In genomic region chr11:84957591-84958270, GRCm38 (mm10) we compare ENCODE assay signal across 8 mouse cellular contexts. TPM values are rescaled to one million over a fixed set of nuclear protein-coding genes. Genes with fewer than 3 reads are reported as not detected.
DNase-seq lines count a peak whose midpoint lies in the region; ATAC-seq and TF ChIP-seq lines count a peak whose summit lies in the region.

Gene Car4 (plus strand): TSS chr11:84957786.

- peak within 1 kb of the TSS; percentile 62 for H3K4me2 ChIP-seq in liver, embryonic 11.5 days
- peak within 1 kb of the TSS; percentile 37 for H3K4me2 ChIP-seq in embryonic facial prominence, embryonic 15.5 days (replicated peaks)
- H3K4me2 ChIP-seq in lung, postnatal 0 days (replicated peaks; ENCODE audit: low read depth, low read length) = peak within 1 kb of the TSS; percentile 35
- H3K4me2 ChIP-seq in stomach, embryonic 14.5 days (replicated peaks; ENCODE audit: low read depth, low read length) = peak within 1 kb of the TSS; percentile 39

- no peaks in the 10 kb centered on the region for H3K9me3 ChIP-seq in liver, embryonic 11.5 days (ENCODE audit: control insufficient read depth, low read length)
- H3K9me3 ChIP-seq in embryonic facial prominence, embryonic 15.5 days (replicated peaks) = no peaks in the 10 kb centered on the region
- H3K9me3 ChIP-seq in lung, postnatal 0 days (ENCODE audit: low read length) = no peaks in the 10 kb centered on the region
- no peaks in the 10 kb centered on the region for H3K9me3 ChIP-seq in stomach, embryonic 14.5 days (ENCODE audit: control insufficient read depth, low read depth, low read length)

- H3K4me3 ChIP-seq in liver, embryonic 11.5 days (ENCODE audit: low read depth, low read length) = peak within 1 kb of the TSS; percentile 35
- peak within 1 kb of the TSS; percentile 28 for H3K4me3 ChIP-seq in embryonic facial prominence, embryonic 15.5 days (replicated peaks)
- H3K4me3 ChIP-seq in lung, postnatal 0 days (ENCODE audit: low read depth, low read length) = peak within 1 kb of the TSS; percentile 27
- H3K4me3 ChIP-seq in stomach, embryonic 14.5 days (ENCODE audit: low read depth, low read length) = peak within 1 kb of the TSS; percentile 23

- no peaks in the 10 kb centered on the region for H3K36me3 ChIP-seq in liver, embryonic 11.5 days (ENCODE audit: control insufficient read depth, insufficient read depth, low read length)
- H3K36me3 ChIP-seq in embryonic facial prominence, embryonic 15.5 days = no peaks in the 10 kb centered on the region
- H3K36me3 ChIP-seq in lung, postnatal 0 days (ENCODE audit: insufficient read depth, low read length) = no peaks in the 10 kb centered on the region
- H3K36me3 ChIP-seq in stomach, embryonic 14.5 days (ENCODE audit: control insufficient read depth, insufficient read depth, low read length) = no peaks in the 10 kb centered on the region

- H3K27ac ChIP-seq in liver, embryonic 11.5 days (ENCODE audit: low read depth, low read length) = no peak within 1 kb of the TSS
- no peak within 1 kb of the TSS for H3K27ac ChIP-seq in embryonic facial prominence, embryonic 15.5 days (replicated peaks)
- H3K27ac ChIP-seq in lung, postnatal 0 days (ENCODE audit: low read length) = no peak within 1 kb of the TSS
- H3K27ac ChIP-seq in stomach, embryonic 14.5 days (ENCODE audit: low read length) = no peak within 1 kb of the TSS

- peaks cover 8% of the 10 kb centered on the region for H3K4me1 ChIP-seq in liver, embryonic 11.5 days (replicated peaks; ENCODE audit: control insufficient read depth, insufficient read depth, low read length)
- H3K4me1 ChIP-seq in embryonic facial prominence, embryonic 15.5 days = peaks cover 14% of the 10 kb centered on the region
- H3K4me1 ChIP-seq in lung, postnatal 0 days (ENCODE audit: insufficient read depth, low read depth, low read length) = peaks cover 3% of the 10 kb centered on the region; the same call in 1 of the 2 replicates
- H3K4me1 ChIP-seq in stomach, embryonic 14.5 days (ENCODE audit: control insufficient read depth, insufficient read depth, low read length) = peaks cover 5% of the 10 kb centered on the region; the same call in 1 of the 2 replicates

- no peak for TF ChIP-seq EP300 in lung, postnatal 0 days (IDR thresholded peaks at IDR 0.05)

- TF ChIP-seq CTCF in lung, postnatal 0 days (IDR thresholded peaks at IDR 0.05) = 0 out of 2 replicates have a peak, but pooled peaks have one; percentile 2

- no peak for ATAC-seq in liver, embryonic 11.5 days (replicated peaks; ENCODE audit: low FRiP score)
- ATAC-seq in embryonic facial prominence, embryonic 15.5 days (ENCODE audit: insufficient number of reproducible peaks, low FRiP score, low TSS enrichment, low read depth) = no peak
- no peak; the same call in 1 of the 2 replicates for ATAC-seq in lung, postnatal 0 days
- ATAC-seq in stomach, embryonic 14.5 days (ENCODE audit: insufficient number of reproducible peaks, insufficient read depth, low FRiP score, low read depth) = no peak

- no peak for DNase-seq in liver, embryonic 11.5 days (ENCODE audit: low spot score)
- DNase-seq in liver = no peak
- DNase-seq in heart, postnatal 36 days = peak in 1 of 2 experiments; percentile 42
- DNase-seq in large intestine, adult 2 months (ENCODE audit: low read depth, low spot score) = no peak
- DNase-seq in lung, postnatal 0 days (ENCODE audit: low spot score) = no peak
- no peak for DNase-seq in ovary, postnatal 10 days (ENCODE audit: low spot score)

- 0 out of 2 replicates have a peak within 1 kb of the TSS, but pooled peaks have one; percentile 10 for H3K9ac ChIP-seq in liver, embryonic 11.5 days (ENCODE audit: low read depth, low read length)
- no peak within 1 kb of the TSS for H3K9ac ChIP-seq in embryonic facial prominence, embryonic 15.5 days
- H3K9ac ChIP-seq in lung, postnatal 0 days (replicated peaks; ENCODE audit: low read depth) = no peak within 1 kb of the TSS
- no peak within 1 kb of the TSS for H3K9ac ChIP-seq in stomach, embryonic 14.5 days (replicated peaks; ENCODE audit: low read depth, low read length)

- 3% methylated on average over 49 of the region's 49 CpGs for WGBS in liver, embryonic 11.5 days
- 1% methylated on average over 49 of the region's 49 CpGs for WGBS in embryonic facial prominence, embryonic 15.5 days
- 2% methylated on average over 49 of the region's 49 CpGs for WGBS in large intestine, adult 2 months
- WGBS in lung, postnatal 0 days = 4% methylated on average over 48 of the region's 49 CpGs
- 2% methylated on average over 49 of the region's 49 CpGs for WGBS in stomach, embryonic 14.5 days

- intact Hi-C loops in heart, postnatal 36 days (cut with DNase I) = no loop called here

- H3K27me3 ChIP-seq in liver, embryonic 11.5 days (replicated peaks; ENCODE audit: control insufficient read depth, insufficient read depth, low read length) = peaks cover 49% of the 10 kb centered on the region
- peaks cover 48% of the 10 kb centered on the region for H3K27me3 ChIP-seq in embryonic facial prominence, embryonic 15.5 days
- H3K27me3 ChIP-seq in lung, postnatal 0 days (replicated peaks; ENCODE audit: insufficient read depth, low read length) = peaks cover 3% of the 10 kb centered on the region; the same call in 1 of the 2 replicates
- H3K27me3 ChIP-seq in stomach, embryonic 14.5 days (ENCODE audit: control insufficient read depth, insufficient read depth, low read length) = peaks cover 14% of the 10 kb centered on the region; the same call in 1 of the 2 replicates

RNA-seq across cellular contexts. Expression of gene Car4, which starts in this region (rescaled TPM):
- polyA plus RNA-seq in liver, embryonic 11.5 days (2014; fragmentation: Nextera tagmentation; extraction: Ambion mirVana) = 13.0 and 14.2 TPM in 2 replicates
- polyA plus RNA-seq in embryonic facial prominence, embryonic 15.5 days (2015; fragmentation: Nextera tagmentation; extraction: Ambion mirVana) = 0.57 and 0.58 TPM in 2 replicates
- total RNA-seq in heart, postnatal 36 days (2021) = 10 to 100 TPM; 36.6 to 67.0 TPM
- polyA plus RNA-seq in large intestine, adult 2 months (2012; rRNA removed) = 155 and 175 TPM in 2 replicates
- polyA plus RNA-seq in lung, postnatal 0 days (2015; fragmentation: Nextera tagmentation; extraction: Ambion mirVana) = 172 and 190 TPM in 2 replicates
- polyA plus RNA-seq in stomach, embryonic 14.5 days (2014; fragmentation: Nextera tagmentation; extraction: Ambion mirVana) = 0.48 and 0.62 TPM in 2 replicates

Comparison
In these comparisons a context has a peak if more than half of its experiments do, and no peak if none do; other contexts are left out.
1. RNA of gene Car4 (polyA plus RNA-seq): 155 to 175 TPM in large intestine, adult 2 months and 172 to 190 TPM in lung, postnatal 0 days; 13.0 to 14.2 TPM in liver, embryonic 11.5 days, 0.57 to 0.58 TPM in embryonic facial prominence, embryonic 15.5 days and 0.48 to 0.62 TPM in stomach, embryonic 14.5 days; every median in the first group is over 10 times any median in the second.
2. Peak in every context shown above with its lines, with median percentiles within 50 percentile points of each other: H3K4me2 ChIP-seq and H3K4me3 ChIP-seq.